Mouse (Mus musculus): ENCODE results near the gene Slc25a26. TPM values are rescaled to one million over a fixed set of nuclear protein-coding genes. Genes with fewer than 3 reads are reported as not detected.

Gene Slc25a26
- 9.1 and 10.6 TPM in 2 replicates for polyA plus RNA-seq (2012; rRNA removed)

DNA sequence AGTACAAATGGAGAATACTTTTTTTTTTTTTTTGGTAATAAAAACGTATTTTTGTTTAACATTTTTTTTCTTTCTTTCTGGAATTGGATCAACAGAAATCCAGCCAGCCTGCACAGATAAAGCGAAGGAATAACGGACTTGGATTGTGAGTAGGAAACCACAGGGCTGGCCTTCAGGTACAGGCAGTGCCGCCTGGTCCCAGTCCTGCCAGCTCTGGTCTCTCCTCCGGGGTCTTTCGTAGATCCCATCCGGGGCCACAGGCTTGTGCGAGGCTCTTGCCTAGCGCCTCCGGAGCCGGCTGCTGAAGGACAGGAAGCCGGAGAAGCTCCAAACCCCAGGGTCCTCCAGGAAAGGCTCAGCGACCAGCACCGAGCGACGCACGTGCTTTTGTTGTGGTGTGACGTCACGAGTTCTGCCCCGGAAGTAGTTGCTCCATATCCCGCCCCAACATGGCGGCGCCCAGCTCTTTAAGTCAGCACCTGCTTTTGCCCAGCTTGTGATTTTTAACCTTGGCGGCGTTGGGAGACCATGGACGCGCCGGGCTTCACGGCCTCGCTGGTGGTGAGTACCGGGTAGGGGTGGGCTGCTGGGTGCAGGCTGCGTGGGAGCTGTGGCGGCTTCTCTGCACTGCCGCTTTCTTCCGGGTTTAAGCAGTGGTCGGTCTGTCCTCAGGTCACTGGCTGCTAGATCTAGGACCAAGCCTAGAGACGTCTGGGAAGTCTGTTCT, at the start of gene Slc25a26:
Slc25a26 (plus strand) TSS at position 435 of the 727 bp plus-strand sequence.
- DNase-seq (ENCODE audit: low spot score), result peak; percentile 79

DNA sequence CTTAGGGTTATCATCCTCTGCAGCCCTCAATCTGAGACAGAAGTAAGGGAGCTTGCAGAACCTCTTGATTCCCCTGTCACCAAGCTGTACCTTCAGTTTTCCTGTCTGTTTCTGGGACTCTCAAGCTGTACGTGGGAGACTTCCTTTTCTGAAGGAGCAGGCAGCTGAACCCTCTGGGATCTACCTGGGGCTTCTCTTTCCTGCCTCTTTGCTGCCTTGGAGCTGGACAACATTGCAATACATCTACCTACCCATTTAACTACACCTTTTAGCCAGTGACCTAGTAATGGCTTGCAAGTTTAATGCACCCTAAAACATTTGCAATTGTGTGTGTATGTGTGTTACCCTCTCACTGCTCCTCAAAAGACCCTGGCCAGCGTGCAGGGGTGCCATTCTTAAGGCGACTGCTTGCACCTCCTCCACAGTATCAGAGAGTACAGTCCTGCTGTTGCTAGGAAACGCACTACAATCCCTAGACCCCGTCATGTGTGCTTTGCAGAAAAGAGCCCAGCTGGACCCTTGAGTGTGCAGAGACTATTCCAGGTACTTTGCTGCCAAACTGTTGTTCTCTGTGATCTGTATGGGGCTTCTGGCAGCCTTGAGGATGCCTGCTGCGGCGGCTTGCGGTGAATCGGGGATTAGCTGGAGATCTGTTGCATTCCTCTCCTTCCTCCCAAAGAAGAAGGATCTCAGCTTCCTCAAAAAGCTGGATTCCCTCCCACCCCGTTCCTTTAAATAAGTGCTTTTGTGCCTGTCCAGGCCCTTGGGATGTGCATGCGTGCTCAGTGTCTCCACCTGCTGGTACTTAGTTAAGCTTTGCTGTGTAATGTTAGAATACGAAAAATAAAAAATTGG, 35.9 kb upstream of the Slc25a26 start:
- DNase-seq (ENCODE audit: low spot score), result no peak

DNA sequence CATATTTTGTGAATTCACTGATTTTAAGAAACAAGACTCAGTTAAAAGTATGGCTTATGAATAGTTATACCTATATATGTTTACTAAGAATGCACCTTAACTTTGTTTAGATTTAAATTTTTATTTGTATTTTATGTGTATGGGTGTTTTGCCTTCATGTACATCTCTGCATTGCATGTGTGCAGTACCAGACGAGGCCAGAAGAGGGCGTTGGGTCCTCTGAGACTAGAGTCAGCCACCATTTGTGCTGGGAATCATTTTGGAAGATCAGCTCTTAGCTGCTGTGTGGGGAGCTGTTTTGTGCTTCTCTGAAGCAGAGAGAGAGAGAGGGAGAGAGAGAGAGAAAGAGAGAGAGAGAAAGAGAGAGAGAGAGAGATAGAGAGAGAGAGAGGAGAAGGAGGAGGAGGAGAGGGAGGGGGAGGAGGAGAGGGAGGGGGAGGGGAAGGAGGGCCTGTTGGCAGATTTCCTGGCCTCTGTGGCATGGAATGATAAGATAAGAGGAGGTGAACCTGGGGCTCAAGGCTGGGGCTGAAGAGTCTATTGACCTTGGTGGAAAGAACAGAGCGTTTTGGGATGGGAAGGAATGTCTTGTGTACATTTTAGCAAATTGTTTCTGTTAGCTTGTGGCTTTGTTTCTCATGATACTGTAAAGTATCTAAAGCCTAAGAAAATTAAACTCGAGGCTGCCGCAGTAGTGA, 33.5 kb upstream of the Slc25a26 start:
- DNase-seq (ENCODE audit: low spot score), result no peak

DNA sequence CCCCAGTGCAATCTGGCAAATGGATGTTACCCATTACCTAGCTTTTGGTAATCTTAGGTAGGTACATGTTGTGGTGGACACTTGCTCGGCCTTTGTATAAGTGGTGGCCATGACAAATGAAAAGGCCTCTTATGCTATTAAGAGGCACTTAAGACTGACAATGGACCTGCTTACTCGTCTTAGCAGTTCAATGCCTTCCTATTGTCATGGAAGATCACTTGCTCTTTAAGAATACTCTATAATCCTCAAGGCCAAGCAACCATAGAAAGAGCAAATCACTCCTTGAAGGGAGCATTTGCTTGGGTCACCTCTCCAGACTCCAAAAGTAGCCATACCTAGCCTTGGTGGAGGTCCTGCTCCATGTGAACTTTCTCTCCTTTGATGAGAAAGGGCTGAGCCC, 7.4 kb upstream of the Slc25a26 start:
- DNase-seq (ENCODE audit: low spot score), result no peak

DNA sequence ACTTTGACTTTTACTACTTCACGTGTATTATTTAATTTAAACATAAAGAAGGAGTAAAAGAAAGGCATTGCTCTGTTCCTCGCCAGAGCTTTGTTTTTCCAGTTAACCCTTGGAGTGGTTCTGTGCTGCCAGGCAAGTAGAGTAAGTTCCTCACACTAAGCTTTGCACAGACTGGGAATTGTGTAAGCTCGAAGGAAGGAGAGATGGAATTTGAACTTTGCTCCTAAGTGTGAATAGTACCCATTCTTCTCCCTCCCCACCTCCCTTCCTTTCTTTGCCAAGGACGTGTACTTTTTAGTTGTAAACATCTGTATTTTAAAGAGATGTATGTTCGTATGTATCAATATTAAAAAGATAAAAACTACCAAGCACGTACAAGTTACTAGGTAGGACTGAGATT, 3.8 kb downstream of the Slc25a26 start:
- DNase-seq (ENCODE audit: low spot score), result no peak

DNA sequence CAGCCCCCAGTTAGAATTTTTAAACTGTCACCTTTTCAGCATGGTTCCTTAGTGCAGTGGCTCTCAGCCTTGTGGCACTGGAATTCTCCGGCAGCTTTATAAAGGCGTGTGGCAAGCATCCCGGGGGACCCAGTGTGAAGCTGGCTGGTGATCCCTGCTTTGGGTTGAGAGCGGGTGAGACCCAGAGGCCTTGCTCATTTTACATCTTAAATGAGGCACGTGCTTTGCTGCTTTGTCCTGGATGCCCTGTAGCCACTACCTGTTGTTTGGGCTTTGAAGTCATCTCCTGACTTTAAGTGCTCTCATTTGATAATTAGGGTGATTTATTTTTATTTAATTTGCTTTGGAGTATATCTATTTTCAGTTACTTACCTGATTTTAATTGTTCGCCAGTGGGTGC, 7.8 kb downstream of the Slc25a26 start:
- no peak for DNase-seq (ENCODE audit: low spot score)

DNA sequence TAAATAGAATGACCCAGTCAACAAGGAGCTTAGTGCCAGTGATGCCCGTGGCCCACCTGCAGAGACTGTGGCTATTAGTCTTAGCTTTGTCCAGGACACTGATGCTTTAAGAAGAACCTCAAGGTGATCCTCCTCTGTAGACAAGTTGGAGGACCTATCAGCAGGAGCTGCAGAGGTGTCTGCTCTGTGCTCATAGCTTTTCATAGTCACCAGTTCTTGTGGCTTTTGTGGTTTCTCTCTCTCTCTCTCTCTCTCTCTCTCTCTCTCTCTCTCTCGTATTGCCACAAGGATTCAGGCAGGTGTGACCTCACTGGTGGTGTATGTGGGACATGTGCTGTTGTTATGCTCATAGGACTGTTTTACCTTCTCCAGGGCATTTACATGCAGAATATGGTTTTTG, 8.7 kb downstream of the Slc25a26 start:
- DNase-seq (ENCODE audit: low spot score), result no peak

DNA sequence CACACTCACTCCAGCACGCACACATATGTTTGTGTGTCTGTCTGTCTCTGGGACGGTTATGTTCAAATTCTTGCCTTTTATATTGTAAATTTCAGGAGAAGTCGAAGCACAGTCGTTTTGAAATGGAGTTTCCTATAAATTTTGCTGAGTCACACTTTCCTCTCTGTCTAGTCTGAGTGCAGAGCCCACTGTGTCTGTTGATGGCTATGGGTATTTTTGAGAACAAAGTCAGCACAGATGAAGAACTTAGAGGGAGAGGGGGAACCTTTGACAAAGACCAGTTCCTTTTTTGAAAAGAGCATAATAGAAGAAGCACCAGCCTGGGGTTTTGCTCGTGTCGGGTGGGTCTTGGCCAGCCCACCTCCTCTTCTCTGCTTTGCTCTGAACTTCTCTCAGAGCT, 9.1 kb downstream of the Slc25a26 start:
- no peak for DNase-seq (ENCODE audit: low spot score)

DNA sequence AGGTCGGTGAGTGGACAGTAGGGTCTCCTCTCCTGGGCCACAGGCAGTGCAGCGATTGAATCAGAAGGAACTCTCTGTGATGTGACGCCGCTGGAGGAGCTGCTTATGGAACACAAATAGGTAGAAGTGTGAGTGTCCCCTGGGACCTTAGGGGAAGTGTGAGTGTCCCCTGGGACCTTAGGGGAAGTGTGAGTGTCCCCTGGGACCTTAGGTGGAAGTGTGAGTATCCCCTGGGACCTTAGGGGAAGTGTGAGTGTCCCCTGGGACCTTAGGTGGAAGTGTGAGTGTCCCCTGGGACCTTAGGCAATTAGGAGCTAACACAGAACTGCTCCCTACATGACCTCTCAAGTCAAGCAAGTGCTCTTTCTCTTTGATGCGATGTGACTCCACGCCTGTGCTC, 18.0 kb downstream of the Slc25a26 start:
- no peak for DNase-seq (ENCODE audit: low spot score)

DNA sequence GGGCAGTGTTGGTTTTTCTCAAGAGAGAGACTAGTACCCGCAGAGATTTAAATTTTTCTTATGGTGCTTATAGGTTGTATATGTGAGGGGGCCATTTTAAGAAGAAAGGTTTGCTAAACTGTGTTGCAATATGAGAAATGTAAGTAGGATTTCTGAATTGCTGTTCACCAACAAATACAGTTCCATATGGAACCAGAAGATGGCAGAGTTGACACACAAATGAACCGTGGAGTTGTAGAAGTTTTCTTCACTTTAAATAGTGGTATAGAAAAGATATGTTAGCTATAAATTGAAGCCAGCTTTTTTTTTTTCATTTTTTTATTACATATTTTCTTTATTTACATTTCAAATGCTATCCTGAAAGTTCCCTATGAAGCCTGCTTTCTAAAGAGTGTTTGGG, 24.2 kb downstream of the Slc25a26 start:
- no peak for DNase-seq (ENCODE audit: low spot score)

DNA sequence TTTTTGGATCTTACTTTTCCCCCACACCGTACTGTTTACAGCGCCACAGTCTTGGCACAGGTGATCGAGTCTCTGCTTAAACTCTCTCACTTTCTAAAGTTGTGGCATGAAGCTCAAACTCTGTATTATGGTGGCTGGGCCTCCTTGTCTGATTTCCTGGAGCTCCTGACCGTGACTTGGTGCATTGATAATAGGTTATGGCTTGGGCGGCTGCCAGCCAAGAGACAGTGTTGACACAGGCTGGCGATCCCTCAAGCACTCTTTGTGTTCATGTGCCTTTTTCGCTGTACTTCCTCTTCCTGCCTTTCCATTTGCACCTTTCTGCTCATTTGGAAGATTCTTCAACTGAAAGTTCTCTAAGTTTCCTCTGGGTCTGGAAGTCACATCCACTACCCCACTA, 30.6 kb downstream of the Slc25a26 start:
- DNase-seq (ENCODE audit: low spot score), result no peak

DNA sequence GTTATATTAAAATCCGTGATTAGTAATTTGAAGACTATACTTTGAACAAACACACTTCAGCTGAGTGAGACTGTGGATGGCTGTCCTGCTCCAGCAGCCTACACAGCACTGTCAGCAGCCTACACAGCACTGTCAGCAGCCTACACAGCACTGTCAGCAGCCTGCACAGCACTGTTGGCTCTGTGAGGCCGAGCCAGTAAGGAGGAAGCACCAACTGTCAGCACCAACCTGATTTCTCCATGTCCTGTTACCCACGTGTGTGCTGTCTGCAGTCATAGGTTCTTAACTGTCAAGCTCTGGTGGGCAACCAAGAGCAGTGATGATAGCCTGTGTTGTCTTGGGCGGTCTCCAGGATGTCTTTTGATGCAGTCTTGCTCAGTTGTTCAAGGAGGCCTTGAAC, 32.0 kb downstream of the Slc25a26 start:
- DNase-seq (ENCODE audit: low spot score), result no peak

DNA sequence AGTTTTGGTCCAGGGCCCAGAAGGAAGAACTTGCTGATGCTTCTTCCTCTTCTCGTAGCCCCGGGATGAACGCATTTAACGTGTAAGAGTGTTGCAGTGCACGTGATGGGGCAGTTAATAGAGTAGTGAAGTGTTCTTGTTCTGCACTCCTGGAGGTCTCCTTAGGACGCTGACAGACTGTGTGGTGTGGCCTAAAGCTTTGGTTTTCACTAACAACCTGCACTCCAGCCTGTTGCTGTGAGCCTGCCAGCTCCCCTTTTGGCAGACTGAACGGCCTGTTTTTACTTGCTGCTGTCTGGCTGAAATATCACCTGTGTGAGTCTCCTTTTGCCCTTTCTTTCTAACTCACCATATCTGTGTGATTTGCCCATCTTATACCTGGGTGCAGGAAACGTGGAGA, 36.3 kb downstream of the Slc25a26 start:
- DNase-seq (ENCODE audit: low spot score), result no peak

DNA sequence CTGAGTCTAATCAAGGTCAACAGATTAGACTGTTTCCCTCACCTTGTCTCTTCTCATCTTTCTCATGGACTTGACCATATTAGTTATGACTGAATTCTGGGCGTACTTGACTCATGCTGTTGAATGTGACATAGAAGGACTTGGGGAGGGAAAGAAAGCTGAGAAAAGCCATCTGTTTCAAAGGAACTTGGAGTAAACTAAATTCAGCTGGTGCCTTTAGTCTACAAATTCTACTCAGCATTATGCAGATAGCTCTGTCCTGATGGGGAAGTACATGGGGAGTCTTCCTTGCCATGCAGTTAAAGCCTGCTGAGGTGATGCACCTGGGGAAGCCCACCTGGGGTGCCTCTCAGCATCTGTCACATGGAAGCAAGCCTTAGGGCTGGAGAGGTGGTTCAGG, 37.5 kb downstream of the Slc25a26 start:
- no peak for DNase-seq (ENCODE audit: low spot score)

DNA sequence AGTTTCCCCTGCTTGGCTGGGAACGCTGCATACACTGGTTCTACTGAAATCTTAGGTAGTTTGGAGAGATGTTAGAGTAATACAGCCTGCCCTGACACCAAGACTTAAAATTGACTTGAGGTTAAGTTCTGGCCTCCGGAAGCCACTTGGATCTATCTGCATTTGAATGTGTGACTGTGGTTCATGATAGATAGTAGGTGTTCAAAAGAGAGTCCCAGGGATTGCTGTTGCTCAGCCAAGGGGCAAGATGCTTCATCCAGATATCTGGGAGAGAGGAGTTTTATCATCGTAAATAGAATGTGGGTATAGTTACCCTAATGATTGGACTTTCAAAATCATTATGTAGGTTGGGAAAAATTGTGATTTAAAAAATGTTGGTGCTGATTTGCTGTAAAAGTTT, 40.0 kb downstream of the Slc25a26 start:
- DNase-seq (ENCODE audit: low spot score), result no peak

DNA sequence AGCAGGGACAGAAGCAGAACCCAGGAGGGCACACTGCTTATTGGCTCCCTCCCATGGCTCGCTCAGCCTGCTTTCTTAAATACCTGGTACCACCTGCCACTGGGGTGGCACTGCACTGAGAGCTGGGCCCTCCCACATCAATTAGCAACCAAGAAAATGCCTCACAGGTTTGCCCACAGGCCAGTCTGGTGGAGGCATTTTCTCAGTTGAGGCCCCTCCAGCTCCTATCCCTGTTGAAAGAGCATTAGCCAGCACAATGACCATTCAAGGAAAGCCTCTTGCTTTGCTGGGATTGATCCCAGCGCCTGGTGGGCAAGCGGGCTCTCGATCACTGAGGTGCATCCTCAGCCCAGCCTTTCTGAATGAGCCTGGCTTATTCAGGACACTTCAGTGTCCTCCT, 40.5 kb downstream of the Slc25a26 start:
- no peak for DNase-seq (ENCODE audit: low spot score)

DNA sequence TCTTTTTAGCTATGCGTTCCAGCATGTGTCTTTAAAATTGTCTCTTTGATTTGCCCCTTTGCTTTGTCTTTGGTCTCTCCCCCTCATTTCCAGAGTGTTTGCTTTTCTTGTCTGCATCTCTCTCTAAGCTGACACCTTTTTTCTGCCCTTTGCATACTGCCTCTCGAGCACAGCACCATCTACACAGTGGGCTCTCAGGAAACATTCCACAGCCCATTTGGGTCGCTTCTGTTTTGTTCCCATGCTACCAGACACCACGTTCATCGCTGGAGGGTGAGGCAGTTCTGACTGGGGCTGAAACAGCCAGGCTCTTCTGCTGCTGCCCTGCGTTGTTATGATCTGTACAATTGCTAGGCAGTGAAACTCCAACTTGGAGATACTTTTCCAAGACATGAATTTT, 41.0 kb downstream of the Slc25a26 start:
- DNase-seq (ENCODE audit: low spot score), result no peak

DNA sequence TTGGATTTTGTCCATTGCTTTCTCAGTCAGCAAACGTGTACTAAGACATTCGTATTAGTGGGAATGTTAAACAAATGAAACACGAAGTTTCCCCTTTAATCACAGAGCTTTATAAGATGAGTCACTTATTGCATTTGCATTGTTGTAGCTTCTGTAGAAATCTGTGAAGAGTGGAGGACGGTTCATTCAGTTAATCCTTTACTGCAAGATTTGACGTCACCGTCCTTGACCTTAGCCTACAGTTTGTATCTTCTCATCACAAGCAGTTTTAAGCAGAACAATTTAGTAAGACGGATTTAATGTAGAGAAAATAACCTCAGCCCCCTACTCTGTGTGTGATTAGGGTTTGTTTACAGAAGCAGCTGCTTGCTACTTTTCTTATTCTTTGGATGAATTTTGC, 41.7 kb downstream of the Slc25a26 start:
- no peak for DNase-seq (ENCODE audit: low spot score)

DNA sequence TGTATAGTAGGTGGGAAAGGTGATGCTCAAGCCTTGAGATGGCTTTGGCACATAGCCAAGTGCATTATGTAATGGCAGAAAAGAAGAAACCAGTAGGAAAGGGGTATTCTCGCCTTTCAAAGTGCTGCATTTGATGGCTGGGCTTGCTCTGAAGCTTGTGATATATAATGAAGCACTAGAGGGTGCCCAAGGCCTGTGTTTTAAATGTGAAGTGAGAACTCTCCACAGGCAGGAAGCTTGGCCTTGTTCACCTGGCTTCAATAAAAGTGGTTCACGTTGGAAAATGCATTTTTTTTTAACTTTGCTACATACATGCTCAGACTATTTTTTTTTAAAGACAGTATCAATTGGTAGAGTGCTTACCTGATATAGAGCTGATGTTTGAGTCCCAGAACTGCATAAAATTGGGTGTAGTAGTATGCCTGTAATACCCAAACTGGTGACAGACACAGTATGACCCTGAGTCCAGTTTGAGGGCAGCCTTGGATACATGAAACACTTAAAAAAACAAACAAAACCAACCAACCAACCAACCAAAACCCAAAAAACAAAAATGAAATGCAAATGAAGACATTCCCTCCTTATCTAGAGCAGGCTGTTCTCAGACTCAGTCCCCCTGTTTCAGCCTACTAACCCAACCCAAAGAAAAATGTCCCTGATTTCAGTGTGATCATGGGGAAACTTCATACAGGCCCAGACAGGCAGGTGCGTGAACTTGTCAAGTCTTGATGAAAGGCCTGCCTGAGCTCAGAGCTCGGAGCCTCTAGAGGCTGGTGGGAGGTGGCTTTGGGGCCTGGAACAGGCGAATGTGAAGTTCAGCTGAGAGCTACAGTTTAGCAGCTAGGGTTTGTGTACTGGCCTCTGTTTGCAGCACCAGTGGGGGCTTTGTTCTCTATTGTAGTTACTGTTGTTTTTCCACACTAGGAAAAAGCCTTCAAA, 44.0 kb downstream of the Slc25a26 start:
- DNase-seq (ENCODE audit: low spot score), result no peak

DNA sequence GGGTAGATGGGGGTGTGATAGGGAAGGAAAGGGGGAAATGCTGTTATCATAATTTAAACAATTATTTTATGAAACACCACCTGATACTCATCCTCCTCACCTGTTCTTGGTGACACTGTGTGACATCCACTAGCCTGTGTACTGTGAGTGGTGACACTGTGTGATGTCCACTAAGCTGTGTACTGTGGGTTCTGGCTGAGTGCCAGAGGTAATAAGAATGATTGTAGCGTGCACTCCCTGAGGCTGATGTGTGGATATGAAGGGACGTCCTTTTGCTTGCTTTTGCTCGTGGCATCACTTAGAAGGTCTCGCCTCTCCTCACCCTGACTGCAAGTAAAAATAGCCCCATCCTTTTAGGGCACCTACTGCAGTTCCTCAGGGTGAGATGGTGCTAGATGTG, 47.1 kb downstream of the Slc25a26 start:
- no peak for DNase-seq (ENCODE audit: low spot score)

DNA sequence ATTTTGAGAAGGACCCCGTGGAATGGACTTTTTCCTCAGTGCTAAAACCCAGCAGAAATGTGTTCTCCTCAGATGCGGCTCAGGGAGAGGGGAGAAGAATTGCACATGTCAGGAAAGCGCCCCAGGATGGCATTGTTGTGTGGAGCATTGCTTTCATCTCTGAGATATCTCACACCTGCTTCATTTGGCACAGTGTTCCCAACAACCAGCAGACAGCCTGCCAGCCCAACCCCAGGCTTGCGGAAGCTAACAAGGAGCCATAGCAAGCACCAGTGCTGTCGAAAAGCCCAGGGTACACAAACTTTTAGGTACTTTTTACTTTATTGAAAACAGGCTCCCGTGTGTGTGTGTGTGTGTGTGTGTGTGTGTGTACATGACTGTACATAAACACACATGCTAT, 50.2 kb downstream of the Slc25a26 start:
- no peak for DNase-seq (ENCODE audit: low spot score)

DNA sequence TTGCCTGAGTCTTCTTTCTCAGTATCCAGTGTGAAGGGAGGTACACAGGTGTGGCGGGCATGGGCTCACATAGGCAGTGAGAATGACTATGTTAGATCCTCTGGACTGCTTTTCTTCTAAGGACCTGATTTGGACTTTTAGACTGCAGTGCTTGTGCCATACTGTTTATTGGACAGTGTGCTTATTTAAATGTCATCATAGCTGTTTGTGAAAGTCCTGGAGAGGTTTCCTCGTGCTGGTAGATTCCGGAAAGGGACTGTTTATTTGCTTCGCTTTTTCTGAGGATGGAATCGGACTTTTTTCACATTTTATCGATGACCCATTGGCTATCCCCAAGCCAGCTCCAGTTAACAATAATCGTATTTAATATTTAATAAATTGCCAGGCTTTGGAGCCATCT, 50.7 kb downstream of the Slc25a26 start:
- no peak for DNase-seq (ENCODE audit: low spot score)
